Mouse (Mus musculus): ENCODE results near the gene Vmn1r149. TPM values are rescaled to one million over a fixed set of nuclear protein-coding genes. Genes with fewer than 3 reads are reported as not detected.

Gene Vmn1r149
- not detected in 2 replicates for polyA plus RNA-seq (2015; fragmentation: Nextera tagmentation; extraction: Ambion mirVana)

DNA sequence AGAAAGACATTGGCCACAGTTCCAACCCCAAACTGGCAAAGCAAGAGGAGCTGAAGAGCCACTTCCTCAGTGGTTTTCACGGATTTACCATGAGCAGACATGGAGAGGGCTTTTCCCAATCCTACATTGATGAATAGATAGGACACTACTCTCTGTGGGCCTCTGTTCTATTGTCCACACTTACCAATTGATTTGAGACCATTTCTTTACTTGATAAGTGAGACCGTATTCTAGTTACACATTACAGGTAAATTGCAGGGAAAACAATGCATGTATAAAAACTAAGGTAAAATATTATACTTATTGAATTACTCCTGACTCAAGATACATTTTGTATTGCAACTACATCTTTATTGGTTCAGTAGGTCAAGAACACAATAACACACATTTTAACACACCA is at the start of gene Vmn1r149:
Vmn1r149 (minus strand) TSS at position 101 of the 400 bp plus-strand sequence.

DNA sequence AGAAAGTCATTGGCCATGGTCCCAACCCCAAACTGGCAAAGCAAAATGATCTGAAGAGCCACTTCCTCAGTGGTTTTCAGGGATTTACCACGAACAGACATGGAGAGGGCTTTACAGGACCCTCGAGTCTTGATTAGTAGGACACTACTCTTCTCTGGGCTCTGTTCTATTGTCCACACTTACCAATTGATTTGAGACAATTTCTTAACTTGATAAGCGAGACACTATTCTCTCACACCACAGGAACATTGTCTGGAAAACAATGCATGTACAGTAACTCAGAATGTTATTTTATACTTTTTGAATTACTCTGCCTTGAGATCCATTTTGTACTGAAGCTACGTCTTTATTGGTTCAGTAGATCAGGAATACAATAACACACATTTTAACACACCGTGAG is 25.9 kb upstream of the Vmn1r149 start, which contains the start of gene Gm10665:
Gm10665 (minus strand) TSS at position 101 of the 400 bp plus-strand sequence.

DNA sequence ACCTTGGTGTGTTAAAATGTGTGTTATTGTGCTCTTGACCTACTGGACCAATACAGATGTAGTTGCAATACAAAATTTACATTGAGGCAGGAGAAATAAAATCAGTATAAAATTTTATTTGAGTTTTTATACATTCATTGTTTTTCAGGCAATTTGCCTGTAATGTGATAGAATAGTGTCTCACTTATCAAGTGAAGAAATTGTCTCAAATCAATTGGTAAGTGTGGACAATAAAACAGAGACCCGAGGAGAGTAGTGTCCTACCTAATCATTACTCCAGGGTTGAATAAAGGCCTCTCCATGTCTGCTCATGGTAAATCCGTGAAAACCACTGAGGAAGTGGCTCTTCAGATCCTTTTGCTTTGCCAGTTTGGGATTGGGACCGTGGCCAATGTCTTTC is 24.7 kb downstream of the Vmn1r149 start, which contains the start of gene Vmn1r148:
Vmn1r148 (plus strand) TSS at position 301 of the 400 bp plus-strand sequence.

Other genes starting within 250 kb of the Vmn1r149 start
- not detected in 2 replicates for gene Vmn1r143, start 248.9 kb downstream of the Vmn1r149 start, polyA plus RNA-seq (2015; fragmentation: Nextera tagmentation; extraction: Ambion mirVana)
- gene Gm8653, start 237.0 kb downstream of the Vmn1r149 start, polyA plus RNA-seq (2015; fragmentation: Nextera tagmentation; extraction: Ambion mirVana), result not detected in 2 replicates
- gene Gm8453, start 208.7 kb downstream of the Vmn1r149 start, polyA plus RNA-seq (2015; fragmentation: Nextera tagmentation; extraction: Ambion mirVana), result not detected in 2 replicates
- gene Gm4187, start 108.5 kb downstream of the Vmn1r149 start, polyA plus RNA-seq (2015; fragmentation: Nextera tagmentation; extraction: Ambion mirVana), result not detected in 2 replicates
- gene Gm8660, start 67.2 kb downstream of the Vmn1r149 start, polyA plus RNA-seq (2015; fragmentation: Nextera tagmentation; extraction: Ambion mirVana), result not detected in 2 replicates
- not detected in 2 replicates for gene Vmn1r148, start 24.6 kb downstream of the Vmn1r149 start, polyA plus RNA-seq (2015; fragmentation: Nextera tagmentation; extraction: Ambion mirVana)
- not detected in 2 replicates for gene Gm10665, start 25.8 kb upstream of the Vmn1r149 start, polyA plus RNA-seq (2015; fragmentation: Nextera tagmentation; extraction: Ambion mirVana)
- gene Vmn1r151, start 61.4 kb upstream of the Vmn1r149 start, polyA plus RNA-seq (2015; fragmentation: Nextera tagmentation; extraction: Ambion mirVana), result not detected in 2 replicates
- gene Vmn1r152, start 84.7 kb upstream of the Vmn1r149 start, polyA plus RNA-seq (2015; fragmentation: Nextera tagmentation; extraction: Ambion mirVana), result not detected in 2 replicates
- gene Gm8677, start 96.7 kb upstream of the Vmn1r149 start, polyA plus RNA-seq (2015; fragmentation: Nextera tagmentation; extraction: Ambion mirVana), result not detected in 2 replicates
- gene Gm4201, start 127.1 kb upstream of the Vmn1r149 start, polyA plus RNA-seq (2015; fragmentation: Nextera tagmentation; extraction: Ambion mirVana), result not detected in 2 replicates
- not detected in 2 replicates for gene Gm4565, start 149.9 kb upstream of the Vmn1r149 start, polyA plus RNA-seq (2015; fragmentation: Nextera tagmentation; extraction: Ambion mirVana)
- not detected in 2 replicates for gene Vmn1r155, start 219.8 kb upstream of the Vmn1r149 start, polyA plus RNA-seq (2015; fragmentation: Nextera tagmentation; extraction: Ambion mirVana)

Data from urinary bladder, postnatal 0 days (tissue).